Mouse (Mus musculus): ENCODE measurements around the gene Retn. TPM values are rescaled to one million over a fixed set of nuclear protein-coding genes. Genes with fewer than 3 reads are reported as not detected.

The Retn gene
- total RNA-seq, 2 experiments from 2014 or later, result 2.0 to 8.4 TPM

DNA sequence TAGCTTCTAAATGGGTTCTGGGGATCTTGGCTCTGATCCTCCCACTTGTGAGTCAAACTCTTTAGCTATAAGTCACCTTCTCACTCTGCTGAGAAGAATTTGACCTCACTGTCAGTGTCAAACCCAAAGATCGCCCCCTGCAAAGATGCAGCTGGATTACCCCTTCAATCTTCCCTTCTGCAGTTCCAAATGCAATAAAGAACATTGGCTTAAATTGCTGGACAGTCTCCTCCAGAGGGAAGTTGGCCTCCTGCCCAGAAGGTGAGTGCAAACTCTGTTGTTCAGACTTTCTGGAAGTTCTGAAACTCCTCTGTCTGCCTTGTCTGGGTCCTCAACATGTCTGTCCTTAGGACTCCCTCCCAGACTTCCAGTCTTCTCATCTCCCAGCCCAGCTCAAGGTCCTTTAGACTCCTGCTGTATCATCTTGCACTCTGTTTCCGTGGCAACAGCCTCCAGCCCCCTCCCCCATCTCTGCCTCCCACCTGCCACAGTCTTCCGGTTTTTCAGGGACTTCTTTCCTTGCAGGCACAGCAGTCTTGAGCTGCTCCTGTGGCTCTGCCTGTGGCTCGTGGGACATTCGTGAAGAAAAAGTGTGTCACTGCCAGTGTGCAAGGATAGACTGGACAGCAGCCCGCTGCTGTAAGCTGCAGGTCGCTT lies 1.3 kb downstream of the Retn start:
- DNase-seq (ENCODE audit: low spot score), result no peak

DNA sequence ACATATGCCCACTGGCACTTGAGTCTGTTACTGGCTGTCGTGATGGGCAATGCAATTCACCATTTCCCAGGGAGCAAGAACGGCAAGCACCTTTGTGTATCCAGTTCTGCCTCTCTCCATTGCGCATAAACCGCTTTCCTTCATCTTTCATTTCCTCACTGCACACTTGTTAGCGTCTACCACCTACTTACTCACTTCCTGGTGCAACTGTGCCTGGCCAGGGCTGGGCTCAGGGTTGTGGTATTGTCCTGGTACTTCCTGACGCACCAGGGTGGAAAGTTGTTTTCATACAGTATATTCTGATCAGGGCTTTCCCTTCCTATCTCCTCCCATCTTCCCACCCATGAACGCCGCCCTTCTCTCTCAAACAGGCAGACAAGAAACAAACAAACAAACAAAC lies 5.3 kb downstream of the Retn start:
- no peak for DNase-seq (ENCODE audit: low spot score)

DNA sequence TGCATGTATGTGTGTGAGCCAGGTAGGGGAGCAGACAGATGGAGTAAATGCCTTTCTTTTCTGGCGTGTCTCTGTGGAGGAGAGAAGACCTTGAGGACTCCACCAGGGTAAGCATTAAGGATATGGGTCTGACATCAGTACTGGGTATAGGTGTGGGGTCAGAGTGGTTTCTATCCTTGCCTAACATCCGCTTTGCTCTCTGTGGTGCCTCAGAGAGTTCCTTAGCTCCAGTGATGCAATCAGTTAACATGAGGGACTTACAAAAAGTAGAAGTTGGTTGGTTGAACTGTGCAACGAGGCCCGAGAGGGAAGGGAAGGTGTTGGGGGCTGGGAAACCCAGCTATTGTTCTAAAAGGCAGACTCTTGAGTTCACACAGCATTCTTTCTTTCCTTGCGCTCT lies 8.8 kb downstream of the Retn start:
- no peak for DNase-seq (ENCODE audit: low spot score)

GRCm38 (mm10) chr8:3665507-3665906 lies 9.9 kb downstream of the Retn start, which contains the start of gene Mcemp1:
Mcemp1 (plus strand) TSS chr8:3665754.
- DNase-seq (ENCODE audit: low spot score), result no peak

GRCm38 (mm10) chr8:3670388-3670787 lies 14.8 kb downstream of the Retn start:
- no peak for DNase-seq (ENCODE audit: low spot score)

- DNase-seq (ENCODE audit: low spot score), result peak; percentile 80
Measured at GRCm38 (mm10) chr8:3671980-3672491, 16.5 kb downstream of the Retn start, which contains the start of gene Fcor. Fcor (minus strand) TSS chr8:3672362.

GRCm38 (mm10) chr8:3674671-3675070 lies 19.1 kb downstream of the Retn start:
- DNase-seq (ENCODE audit: low spot score), result no peak

- peak; percentile 92 for DNase-seq (ENCODE audit: low spot score)
Measured at GRCm38 (mm10) chr8:3676131-3676992, 20.8 kb downstream of the Retn start, which contains the start of gene Trappc5. Trappc5 (plus strand) TSS chr8:3676299.

GRCm38 (mm10) chr8:3676993-3677579 lies 21.5 kb downstream of the Retn start:
- DNase-seq (ENCODE audit: low spot score), result no peak

- no peak for DNase-seq (ENCODE audit: low spot score)
Measured at GRCm38 (mm10) chr8:3678831-3679230, 23.3 kb downstream of the Retn start.

GRCm38 (mm10) chr8:3679236-3679635 lies 23.7 kb downstream of the Retn start:
- DNase-seq (ENCODE audit: low spot score), result no peak

DNA sequence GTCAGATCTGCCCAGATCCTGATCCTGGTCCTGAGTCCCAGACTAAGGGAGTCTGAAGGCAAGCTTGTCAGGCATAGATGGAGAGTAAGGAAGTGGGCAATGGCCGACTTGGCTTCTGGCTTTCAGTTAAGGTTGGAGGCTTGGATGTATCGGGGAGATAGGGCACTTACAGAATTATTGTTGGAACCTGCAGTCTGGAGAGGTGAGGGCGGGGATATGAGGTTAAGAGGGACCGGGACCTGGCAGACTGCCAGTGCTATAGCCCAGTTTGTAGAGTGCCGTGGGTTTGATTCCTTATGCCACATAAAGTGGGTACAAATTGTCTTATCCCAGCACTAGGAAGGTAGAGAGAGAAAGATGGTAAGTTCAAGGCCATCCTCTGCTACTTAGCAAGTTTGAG lies 24.1 kb downstream of the Retn start:
- DNase-seq (ENCODE audit: low spot score), result no peak

GRCm38 (mm10) chr8:3682435-3682834 lies 26.9 kb downstream of the Retn start:
- no peak for DNase-seq (ENCODE audit: low spot score)

GRCm38 (mm10) chr8:3683408-3684176 lies 28.0 kb downstream of the Retn start:
- no peak for DNase-seq (ENCODE audit: low spot score)

DNA sequence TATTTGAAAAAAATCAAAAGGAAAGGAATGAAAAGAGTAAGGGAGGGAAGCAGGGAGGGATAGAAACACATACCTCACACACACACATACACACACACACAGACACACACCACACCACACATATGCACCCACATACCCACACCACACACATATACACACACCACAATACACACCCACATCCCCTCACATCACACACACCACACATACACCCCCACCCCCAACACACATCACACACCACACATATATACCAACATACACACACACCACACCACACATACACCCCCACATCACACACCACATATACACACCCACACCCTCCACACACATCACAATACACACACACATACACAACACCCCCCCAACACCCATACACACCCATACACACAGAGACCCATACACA lies 29.0 kb downstream of the Retn start:
- no peak for DNase-seq (ENCODE audit: low spot score)

- no peak for DNase-seq (ENCODE audit: low spot score)
Measured at GRCm38 (mm10) chr8:3685422-3685821, 29.9 kb downstream of the Retn start.

DNA sequence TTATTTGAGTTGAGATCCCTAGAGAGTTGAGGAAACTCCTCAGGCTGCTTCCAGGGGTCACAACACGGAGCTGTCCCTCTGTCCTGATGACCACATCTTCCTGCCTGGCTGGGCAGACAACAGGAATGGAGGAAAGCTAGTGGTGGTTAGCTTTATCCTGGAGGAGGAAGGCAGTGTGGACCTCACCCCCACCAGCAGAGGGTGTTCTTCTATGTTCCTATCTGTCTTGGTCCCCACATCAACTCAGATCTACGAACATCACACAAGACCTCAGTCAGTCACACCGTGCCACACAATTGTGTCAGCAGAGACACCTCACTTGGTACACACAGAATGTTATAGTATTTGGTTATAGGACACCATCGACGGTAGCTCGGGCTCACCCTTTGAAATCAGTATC lies 32.0 kb downstream of the Retn start:
- DNase-seq (ENCODE audit: low spot score), result no peak

DNA sequence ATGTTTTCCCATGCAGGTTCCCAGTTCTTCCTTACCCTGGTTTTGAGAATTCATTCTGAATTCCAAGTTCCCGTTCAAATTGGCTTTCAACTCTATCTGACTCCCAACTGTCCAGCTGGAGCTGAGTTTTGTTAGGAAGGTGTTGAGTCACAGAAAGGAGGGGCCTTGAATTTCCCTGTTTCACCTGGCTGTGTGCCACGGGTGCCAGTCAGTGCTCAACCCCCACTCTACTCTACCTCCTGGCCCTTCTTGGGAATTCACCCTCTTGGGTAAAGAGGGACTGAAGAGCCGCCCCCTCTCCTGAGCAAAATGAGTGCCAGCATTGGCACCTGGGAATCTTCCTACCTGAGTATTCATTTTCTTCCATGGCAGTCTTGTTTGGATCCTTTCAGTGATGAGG lies 35.2 kb downstream of the Retn start:
- DNase-seq (ENCODE audit: low spot score), result no peak

DNA sequence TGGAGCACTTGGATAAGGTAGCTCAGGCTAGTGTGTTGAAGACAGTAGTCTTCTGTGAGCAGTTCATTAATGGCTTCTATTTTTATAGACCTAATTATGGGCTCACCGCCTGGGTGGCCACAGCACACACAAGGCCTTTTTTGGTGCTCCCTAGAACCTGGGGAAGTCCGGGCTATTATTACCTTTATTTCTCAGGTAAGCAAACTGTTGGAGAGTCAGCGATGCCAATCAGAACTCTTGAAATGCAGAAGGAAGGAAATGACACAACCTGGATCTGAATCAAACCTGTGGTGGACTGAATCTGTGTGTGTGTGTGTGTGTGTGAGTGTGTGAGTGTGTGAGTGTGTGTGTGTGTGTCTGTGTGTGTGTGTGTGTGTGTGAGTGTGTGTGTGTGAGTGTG lies 38.6 kb downstream of the Retn start, which contains the start of gene Fcer2a:
Gene Fcer2a, minus strand, starts transcription at position 55 of the 400 bp plus-strand sequence.
- no peak for DNase-seq (ENCODE audit: low spot score)

GRCm38 (mm10) chr8:3701491-3701890 lies 45.9 kb downstream of the Retn start:
- DNase-seq (ENCODE audit: low spot score), result no peak

DNA sequence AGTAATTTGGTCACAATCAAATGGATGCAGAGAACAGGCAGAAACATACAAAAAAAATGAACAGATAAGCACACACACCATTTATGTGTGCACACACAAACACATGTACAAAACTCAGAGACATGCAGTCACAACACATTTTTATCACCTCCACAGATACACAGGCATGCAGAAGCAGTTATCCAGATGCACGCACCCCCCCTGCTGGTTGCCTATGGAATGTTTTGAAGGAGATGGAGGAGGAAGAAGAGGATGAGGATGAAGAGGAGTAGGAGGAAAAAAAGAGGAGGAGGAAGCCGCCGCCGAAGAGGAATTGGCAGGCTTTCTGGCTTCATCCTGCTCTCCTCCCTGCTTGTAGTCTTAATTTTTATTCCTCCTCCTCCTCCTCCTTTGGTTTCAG lies 50.1 kb downstream of the Retn start:
- DNase-seq (ENCODE audit: low spot score), result no peak
